Mouse (Mus musculus) adrenal gland, adult 2 months (tissue): ENCODE measurements at regions not wholly inside any gene's neighbourhood (a gene's known extent, or its start where the extent isn't known, plus 50 kb on each side); places are given as distances from the start of the nearest gene placed in this dataset.

ENCODE experiments used
- DNase-seq: peaks from one replicate; pipeline ENCODE4 v3.0.0; 2021

DNA sequence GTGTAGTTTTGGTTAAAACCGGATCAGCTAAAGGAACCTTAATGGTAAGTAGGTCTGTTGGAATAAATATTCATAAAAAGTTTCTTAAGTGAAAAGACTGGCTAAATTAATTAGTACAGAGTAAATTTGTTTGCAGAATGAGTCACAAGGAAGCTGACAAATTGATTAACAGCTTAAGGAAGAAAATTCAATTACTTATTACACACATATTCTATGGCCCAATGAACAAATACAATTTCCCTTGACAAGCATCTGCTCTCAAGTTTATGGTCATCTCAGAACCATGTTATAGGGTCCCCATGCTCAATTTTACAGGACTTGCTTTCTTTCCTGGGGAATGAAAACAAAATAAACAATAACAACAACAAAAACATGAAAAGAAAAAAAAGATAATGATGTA lies 231.4 kb upstream of the Frg1 start:
- no peak for DNase-seq

DNA sequence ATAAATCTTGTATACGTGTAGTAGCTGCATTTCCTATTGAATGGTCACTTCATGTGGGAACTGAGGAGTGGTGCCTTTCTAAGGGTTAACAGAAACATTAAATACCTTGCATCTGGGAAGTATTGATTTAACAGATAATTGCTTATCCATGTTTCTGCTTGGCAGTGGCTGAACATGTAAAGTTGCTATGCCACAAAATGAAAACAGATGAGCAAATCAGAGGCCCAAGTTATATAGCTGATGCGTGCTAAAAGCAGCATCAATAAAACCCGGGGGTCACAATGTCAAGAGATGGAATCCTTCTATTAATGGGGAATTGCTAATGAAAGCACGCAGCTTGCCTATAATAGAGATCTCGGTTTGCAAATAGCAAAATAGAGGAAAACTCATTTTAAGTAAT lies 227.8 kb upstream of the Frg1 start:
- DNase-seq, result no peak

- no peak for DNase-seq
These were observed 207.0 kb upstream of the Frg1 start for GRCm38 (mm10) chr8:41623841-41624240.

DNA sequence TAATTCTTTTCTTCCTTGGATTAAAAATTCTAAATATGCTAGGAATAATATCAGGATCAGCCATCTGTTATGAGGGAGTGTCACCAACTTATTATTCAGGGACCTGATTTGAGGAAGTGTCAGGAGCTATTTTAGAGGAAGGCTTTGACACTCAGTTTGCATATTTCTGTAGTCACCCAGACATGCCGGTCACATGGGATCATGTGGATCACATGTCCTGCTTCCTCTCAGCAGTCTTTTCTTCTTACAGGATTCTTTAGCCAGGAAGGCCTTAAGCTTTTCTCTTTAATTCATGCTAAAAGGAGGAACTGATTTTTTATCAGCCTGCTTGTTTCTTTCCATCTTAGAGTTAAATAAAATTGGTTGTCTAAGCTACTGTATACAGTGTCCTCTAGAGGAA lies 183.4 kb upstream of the Frg1 start:
- DNase-seq, result no peak

GRCm38 (mm10) chr8:41594446-41594845 lies 177.6 kb upstream of the Frg1 start:
- DNase-seq, result no peak

DNA sequence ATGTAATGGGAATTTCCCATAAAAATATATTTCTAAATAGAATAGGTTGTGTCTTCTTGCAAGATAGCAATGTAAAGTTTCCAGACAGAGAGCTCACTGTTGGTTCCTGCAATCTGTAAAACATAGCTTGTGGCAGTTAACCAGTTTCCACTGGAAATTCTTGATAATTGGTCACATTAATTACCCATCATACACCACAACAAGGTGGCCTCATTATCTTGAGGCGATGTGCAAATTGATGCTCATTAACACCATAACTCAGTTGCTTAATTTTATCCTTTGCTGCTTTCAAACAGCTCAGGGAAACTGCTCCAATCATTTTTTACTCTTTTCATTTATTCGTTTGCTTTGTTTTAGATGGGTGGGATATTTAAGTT lies 176.8 kb upstream of the Frg1 start:
- DNase-seq, result no peak

GRCm38 (mm10) chr8:41592741-41593665 lies 176.1 kb upstream of the Frg1 start:
- DNase-seq, result no peak

DNA sequence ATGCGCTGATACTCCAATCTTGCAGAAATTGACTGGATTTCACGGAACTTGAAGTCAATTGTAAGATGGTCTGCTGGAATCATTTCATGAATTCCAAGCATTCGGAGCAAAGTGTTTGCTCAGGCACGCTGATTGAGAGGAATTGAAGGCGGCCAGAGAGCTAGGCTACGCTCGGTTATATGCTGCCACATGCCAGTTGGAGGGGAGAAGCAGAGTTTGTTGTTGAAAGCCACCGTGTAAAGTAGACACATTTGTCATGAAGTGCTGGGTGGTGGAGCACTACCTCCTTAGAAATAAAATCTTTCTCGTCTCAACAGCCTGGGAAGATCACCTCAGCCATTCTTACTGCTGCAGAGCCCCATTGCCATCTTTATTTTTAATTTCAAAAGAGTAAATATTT lies 175.3 kb upstream of the Frg1 start:
- no peak for DNase-seq

DNA sequence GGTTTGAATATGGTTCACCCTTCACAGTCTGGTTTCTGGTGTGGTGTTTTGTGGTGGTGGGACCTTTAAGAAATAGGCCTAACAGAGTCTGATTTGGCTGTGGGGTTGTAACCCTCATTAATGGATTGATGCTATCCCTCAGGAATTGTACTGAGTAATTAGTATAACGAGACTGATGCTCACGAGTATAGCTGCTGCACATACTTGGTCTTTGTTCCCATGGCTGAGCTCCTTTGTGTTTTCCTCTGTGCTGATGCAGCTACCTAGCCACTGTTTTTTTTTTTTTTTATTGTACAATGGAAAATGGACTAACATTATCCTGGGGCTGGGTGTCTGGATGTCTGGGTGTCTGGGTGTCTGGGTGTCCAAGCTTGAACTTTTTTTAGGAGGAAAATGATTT lies 171.3 kb upstream of the Frg1 start:
- DNase-seq, result no peak

DNA sequence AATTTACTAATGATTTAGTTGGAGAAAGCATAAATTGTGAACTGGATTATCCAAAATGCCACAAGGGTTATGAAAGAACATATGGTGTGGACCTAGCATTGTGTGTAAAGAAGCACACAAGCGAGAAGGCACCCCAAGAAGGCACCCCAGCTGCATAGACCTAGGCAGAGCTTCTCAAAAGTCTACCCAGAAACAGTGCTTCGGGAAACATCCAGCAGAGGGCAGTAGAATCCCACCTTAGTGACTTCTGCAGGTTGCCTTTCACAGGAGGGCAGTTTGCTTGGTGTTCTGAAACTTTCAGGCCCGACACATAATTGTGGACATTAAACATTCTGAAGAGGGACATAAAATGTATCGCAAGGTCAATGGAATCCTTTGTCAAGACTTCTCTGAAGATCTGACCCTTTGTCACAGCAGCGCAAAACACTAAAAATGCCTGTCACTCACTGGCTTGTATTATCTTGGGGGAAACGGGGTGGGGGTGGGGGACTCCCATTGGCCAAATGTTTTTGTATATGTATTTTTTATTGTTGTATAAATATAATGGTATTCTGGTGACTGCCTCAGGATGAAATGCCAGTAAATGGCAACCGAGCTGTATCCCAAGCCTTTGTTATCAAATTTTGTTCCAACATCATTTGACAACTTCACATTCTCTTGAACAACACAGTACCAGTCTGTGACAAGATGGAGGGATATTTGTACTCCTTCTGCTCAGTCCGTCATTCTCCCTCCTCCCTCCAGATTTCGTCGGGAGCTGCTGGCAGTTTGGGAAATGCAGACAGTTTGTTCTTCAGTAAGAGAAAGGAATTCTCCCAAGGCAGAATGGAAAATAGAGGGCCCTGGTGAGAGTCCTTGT lies 156.4 kb upstream of the Frg1 start:
- peak; percentile 44 for DNase-seq

DNA sequence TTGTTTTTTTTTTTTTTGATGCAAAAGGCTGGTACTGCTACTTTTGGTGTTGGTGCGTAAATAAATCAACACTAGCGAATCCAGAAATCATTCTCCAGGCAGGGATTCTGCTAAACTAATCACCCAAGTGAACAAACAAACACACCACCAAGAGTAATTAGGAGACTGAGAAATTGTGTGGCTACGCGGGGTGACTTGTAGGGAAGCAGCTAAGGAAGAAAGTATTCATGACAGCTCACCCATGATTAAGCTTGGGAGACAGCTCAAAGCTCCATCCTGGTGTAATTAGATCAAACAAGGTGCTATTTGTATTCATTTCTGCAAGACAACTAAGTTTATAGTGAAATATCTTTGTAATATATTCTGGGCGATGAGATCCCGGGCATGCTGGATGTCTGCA lies 153.7 kb upstream of the Frg1 start:
- no peak for DNase-seq

DNA sequence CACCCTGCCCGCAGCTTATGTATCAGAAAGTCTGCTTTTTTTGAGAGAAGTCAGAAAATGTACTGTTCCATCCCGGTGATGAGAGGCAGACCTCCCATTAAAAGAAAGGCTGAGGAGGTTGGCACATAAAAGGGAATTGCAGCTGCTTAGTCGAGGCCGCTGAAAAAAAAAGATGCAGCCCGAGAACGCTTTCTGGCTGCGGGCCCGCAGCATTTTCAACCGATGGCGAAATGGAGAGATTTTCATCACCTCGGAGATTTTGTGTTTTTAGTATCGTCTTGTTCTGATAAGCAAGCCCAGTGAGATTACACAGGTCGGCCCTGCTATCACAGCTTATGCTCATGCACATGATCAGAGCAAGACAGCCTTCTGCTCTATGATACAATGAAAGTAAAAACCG lies 145.1 kb upstream of the Frg1 start:
- no peak for DNase-seq

GRCm38 (mm10) chr8:41556819-41557218 lies 139.9 kb upstream of the Frg1 start:
- DNase-seq, result no peak

- DNase-seq, result no peak
These were observed 136.1 kb upstream of the Frg1 start for GRCm38 (mm10) chr8:41552747-41553534.

GRCm38 (mm10) chr8:41551925-41552414 lies 135.1 kb upstream of the Frg1 start:
- no peak for DNase-seq

DNA sequence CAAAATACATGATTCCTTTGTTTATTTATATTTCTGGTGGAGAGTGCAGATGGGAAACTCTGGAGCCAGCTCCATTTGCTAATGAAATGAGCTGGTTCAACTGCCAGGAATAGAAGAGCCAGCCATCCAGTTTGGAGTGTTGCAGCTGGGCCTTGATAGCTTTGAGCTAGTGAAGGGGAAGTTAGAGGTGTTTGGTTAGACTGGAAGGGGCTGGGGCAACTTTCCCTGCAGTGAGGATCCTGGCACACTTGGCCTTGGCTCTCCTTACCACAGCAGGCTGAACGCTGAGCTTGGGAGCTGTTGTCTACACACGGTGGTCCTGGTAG lies 133.2 kb upstream of the Frg1 start:
- DNase-seq, result no peak

GRCm38 (mm10) chr8:41549220-41550094 lies 132.6 kb upstream of the Frg1 start:
- DNase-seq, result no peak

DNA sequence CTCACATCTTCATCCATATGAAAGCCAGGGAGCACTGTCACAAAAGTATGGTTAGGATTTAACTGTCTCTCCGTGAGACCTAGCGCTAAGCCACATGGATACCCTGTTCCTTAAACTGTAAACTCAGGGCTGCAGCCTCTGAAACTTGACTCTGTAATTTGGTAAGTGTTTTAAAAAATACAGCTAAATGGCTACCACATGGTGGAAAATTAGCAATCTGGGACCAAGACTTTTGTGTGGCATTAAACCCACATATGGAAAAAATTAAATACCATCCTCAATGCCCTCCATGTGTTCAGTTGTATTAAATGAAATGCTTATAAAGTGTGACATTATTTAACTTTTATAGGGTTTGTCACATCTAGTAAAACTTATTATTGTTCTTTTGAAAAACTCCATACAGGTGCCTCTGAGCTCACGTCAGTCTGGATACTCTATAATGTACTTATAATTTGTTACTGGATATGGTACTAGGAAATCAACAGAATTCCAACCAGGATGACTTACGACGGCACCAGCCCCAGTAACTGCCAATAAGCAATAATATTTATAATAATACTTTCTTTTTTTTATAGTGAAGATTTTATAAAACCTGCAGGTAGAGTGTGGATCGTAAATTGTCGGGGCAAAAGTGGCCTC lies 131.0 kb upstream of the Frg1 start:
- no peak for DNase-seq

GRCm38 (mm10) chr8:41532212-41532611 lies 115.3 kb upstream of the Frg1 start:
- DNase-seq, result no peak

- no peak for DNase-seq
These were observed 112.7 kb upstream of the Frg1 start for GRCm38 (mm10) chr8:41529581-41529980.

- no peak for DNase-seq
These were observed 109.4 kb upstream of the Frg1 start for GRCm38 (mm10) chr8:41526283-41526682.
